Mouse (Mus musculus) heart, adult 2 months (tissue): ENCODE results near the gene Myo1d. TPM values are rescaled to one million over a fixed set of nuclear protein-coding genes. Genes with fewer than 3 reads are reported as not detected.

Experiments
- DNase-seq, 2 experiments: peaks; one replicate each; pipeline ENCODE4 v3.0.0; 2021
- H3K27ac ChIP-seq: fragments of 200-600 bp; 2 replicates; pipeline ENCODE4 v1.8.1; 2022
- H3K27me3 ChIP-seq: fragments of 200-500 bp; 2 replicates; pipeline ENCODE4 v1.6.1; 2012; ENCODE audit warnings: mild to moderate bottlenecking, low read length, inconsistent platforms, mixed read lengths; ENCODE audit not compliant: control insufficient read depth, insufficient read depth
- H3K36me3 ChIP-seq: fragments of 200-500 bp; 2 replicates; pipeline ENCODE4 v1.6.1; 2012; ENCODE audit warnings: low read length, inconsistent platforms; ENCODE audit not compliant: control insufficient read depth, insufficient read depth
- H3K4me1 ChIP-seq: fragments of 200-500 bp; 2 replicates; pipeline ENCODE4 v1.6.1; 2011; ENCODE audit warnings: low read length; ENCODE audit not compliant: control insufficient read depth, insufficient read depth
- H3K4me3 ChIP-seq: fragments of 200-600 bp; 2 replicates; pipeline ENCODE4 v1.8.1; 2022
- H3K79me2 ChIP-seq: fragments of 200-500 bp; replicated peaks from 2 replicates; pipeline ENCODE4 v1.6.1; 2012; ENCODE audit warnings: mild to moderate bottlenecking, inconsistent platforms, low read length, moderate library complexity, mixed read lengths; ENCODE audit not compliant: control insufficient read depth, insufficient read depth
- H3K9ac ChIP-seq: fragments of 200-500 bp; 2 replicates; pipeline ENCODE4 v1.6.1; 2012; ENCODE audit warnings: low read depth, mild to moderate bottlenecking, control low read depth, inconsistent platforms, low read length, mixed read lengths
- CTCF ChIP-seq: fragments of 200-600 bp; IDR thresholded peaks from 2 replicates; pipeline ENCODE4 v1.8.1; 2022; ENCODE audit warnings: antibody characterized with exemption, mild to moderate bottlenecking, moderate library complexity
- EP300 ChIP-seq: fragments of 200-500 bp; IDR thresholded peaks from 2 replicates; pipeline ENCODE4 v1.6.1; 2011; ENCODE audit warnings: low read depth, low read length, control low read depth; ENCODE audit not compliant: insufficient read depth
- POLR2A ChIP-seq: fragments of 200-500 bp; IDR thresholded peaks from 2 replicates; pipeline ENCODE4 v1.6.1; 2011; ENCODE audit warnings: mild to moderate bottlenecking, low read depth, low read length, control low read depth; ENCODE audit not compliant: insufficient read depth
- WGBS: fragments of 180-500 bp; shearing (Covaris S2); methylation state at CpG from one replicate; pipeline ENCODE4 v1.1.7; 2018; 5-methylcytosine and 5-hydroxymethylcytosine counted together
- intact Hi-C: fragments of 180-260 bp; cut with DNase I; formaldehyde crosslinking; loops from one replicate; pipeline ENCODE4 v1.15.1; 2025
- polyA plus RNA-seq: library from polyadenylated mRNA; depleted of rRNA; stranded (reverse); fragments of >200 nt; gene quantifications from 2 replicates; pipeline ENCODE4 v1.2.3, GENCODE M21; 2012
- total RNA-seq, 2 experiments: library from RNA; stranded (reverse); gene quantifications; 2 replicates each; pipeline ENCODE4 v1.2.3; 2021

The Myo1d gene
- total and polyA plus RNA-seq, 3 experiments = 8.2 to 10.0 (median 9.3) TPM

DNA sequence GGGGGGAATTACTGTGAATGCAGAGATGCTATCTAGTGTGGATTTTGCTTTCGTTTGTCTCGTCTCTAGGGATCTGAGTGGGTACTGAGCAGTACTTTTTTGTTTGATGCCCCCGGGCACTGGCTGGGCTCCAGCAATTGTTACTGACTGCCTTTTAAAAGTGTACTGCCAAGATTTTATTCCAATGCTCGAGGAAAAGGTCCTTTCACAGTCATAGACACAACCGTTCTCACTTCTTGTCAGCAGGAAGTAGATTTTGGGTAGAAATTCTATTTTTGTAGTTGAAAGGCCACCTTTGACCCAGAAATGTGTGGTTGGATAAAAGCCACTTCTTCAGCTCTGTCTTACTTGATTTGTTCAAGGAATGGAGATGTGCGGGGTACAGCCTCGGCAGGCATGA is 266.0 kb downstream of the Myo1d start:
- no peaks in the 10 kb centered on the region for H3K36me3 ChIP-seq
- H3K27me3 ChIP-seq = no peaks in the 10 kb centered on the region
- 40% methylated on average over 7 of the region's 7 CpGs for WGBS
- DNase-seq = no peak
- no peak overlapping the region for H3K27ac ChIP-seq
- no peak for TF ChIP-seq EP300
- no peak for TF ChIP-seq POLR2A
- no peak for TF ChIP-seq CTCF
- H3K9ac ChIP-seq = no peak overlapping the region
- no peaks in the 10 kb centered on the region for H3K79me2 ChIP-seq
- intact Hi-C loops = no loop called here
- H3K4me1 ChIP-seq = no peaks in the 10 kb centered on the region
- no peak overlapping the region for H3K4me3 ChIP-seq

DNA sequence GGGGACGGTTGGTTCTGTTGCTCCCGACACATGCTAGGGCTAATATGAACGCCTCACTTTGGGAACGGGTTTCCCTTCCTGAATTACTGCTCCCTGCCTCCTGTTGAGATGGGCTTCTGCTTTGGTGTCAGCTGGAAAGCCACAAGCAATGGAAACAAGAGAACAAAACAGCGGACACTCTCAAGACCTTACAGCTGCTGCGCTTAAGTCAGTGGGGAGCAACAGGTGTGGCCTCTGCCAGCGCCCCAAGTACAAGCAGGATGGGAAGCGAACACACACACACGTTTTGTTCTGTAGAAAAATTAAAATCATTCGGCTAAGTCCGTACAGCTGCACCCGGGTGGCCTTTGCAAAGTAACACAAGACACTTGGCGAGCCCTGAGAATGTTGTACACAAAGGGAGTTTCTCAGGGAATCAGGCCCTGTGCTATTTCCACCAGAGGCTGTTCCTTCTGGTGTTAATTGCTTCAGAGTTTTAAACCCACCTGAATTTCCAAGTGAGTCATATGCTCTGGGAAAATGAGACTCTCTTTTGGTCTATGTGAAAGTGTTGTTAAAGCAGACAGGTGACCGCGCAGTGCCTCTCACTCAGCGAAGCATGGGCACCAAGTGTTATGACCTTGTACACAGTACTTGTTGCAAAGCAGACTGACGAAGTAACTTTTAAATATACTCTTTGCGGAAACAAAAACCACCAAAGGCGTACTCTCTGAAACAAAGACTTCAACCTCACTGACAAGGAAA is 267.3 kb downstream of the Myo1d start:
- Histone ChIP-seq H3K9ac (no peak overlapping the region), H3K4me1 (no peaks in the 10 kb centered on the region), H3K4me3 (no peak overlapping the region), H3K79me2 (no peaks in the 10 kb centered on the region), H3K27ac (no peak overlapping the region), H3K27me3 (no peaks in the 10 kb centered on the region), H3K36me3 (no peaks in the 10 kb centered on the region)
- TF ChIP-seq EP300 (no peak), CTCF (no peak), POLR2A (no peak)
- no peak for DNase-seq
- 88% methylated on average over 19 of the region's 19 CpGs for WGBS
- intact Hi-C loops = no loop called here

DNA sequence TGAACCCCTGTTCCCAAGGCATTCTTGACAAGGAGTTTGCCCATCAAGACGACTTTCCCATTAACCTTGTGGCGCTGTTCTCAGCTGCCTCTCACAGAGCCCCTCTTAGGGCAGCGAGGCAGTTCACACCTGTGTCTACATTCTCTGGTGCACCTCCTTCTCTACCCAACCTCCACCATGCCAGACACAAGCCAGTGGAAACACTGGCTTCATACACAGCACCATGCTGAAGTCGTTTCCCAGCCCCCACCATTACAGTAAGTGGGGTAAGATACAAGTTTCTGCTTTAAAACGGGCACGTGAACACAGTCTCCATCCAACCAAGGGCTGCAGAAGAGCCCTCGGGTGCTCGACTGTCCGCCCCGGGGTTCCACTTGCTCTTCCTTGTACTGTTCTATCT is 269.7 kb downstream of the Myo1d start:
- H3K36me3 ChIP-seq = no peaks in the 10 kb centered on the region
- no peaks in the 10 kb centered on the region for H3K27me3 ChIP-seq
- no peaks in the 10 kb centered on the region for H3K4me1 ChIP-seq
- no peaks in the 10 kb centered on the region for H3K79me2 ChIP-seq
- TF ChIP-seq POLR2A (no peak), CTCF (no peak), EP300 (no peak)
- no peak overlapping the region for H3K27ac ChIP-seq
- no peak overlapping the region for H3K4me3 ChIP-seq
- intact Hi-C loops = no loop called here
- H3K9ac ChIP-seq = no peak overlapping the region
- DNase-seq = no peak
- WGBS = 91% methylated on average over 10 of the region's 10 CpGs

DNA sequence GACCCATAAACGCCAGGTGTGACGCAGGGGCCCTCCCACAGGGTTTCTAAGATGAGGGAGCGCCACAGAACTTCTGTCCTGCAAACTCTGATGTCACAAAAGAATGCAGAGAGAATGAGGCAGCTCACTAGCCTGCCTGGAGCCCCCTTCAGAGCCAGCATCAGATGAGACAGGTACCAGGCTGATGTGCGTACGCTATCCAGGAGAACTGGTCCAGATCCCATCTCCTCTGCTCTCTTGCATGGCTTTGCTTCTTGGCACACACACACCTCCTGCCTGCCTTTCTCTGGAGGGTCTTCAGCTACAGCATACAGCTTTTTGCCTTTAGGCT is 270.7 kb downstream of the Myo1d start:
- Histone ChIP-seq H3K27me3 (no peaks in the 10 kb centered on the region), H3K4me3 (no peak overlapping the region), H3K9ac (no peak overlapping the region; the same call in 1 of the 2 replicates), H3K79me2 (no peaks in the 10 kb centered on the region), H3K4me1 (no peaks in the 10 kb centered on the region), H3K36me3 (no peaks in the 10 kb centered on the region), H3K27ac (no peak overlapping the region)
- DNase-seq = no peak
- no peak for TF ChIP-seq POLR2A
- intact Hi-C loops = no loop called here
- 70% methylated on average over 5 of the region's 5 CpGs for WGBS

DNA sequence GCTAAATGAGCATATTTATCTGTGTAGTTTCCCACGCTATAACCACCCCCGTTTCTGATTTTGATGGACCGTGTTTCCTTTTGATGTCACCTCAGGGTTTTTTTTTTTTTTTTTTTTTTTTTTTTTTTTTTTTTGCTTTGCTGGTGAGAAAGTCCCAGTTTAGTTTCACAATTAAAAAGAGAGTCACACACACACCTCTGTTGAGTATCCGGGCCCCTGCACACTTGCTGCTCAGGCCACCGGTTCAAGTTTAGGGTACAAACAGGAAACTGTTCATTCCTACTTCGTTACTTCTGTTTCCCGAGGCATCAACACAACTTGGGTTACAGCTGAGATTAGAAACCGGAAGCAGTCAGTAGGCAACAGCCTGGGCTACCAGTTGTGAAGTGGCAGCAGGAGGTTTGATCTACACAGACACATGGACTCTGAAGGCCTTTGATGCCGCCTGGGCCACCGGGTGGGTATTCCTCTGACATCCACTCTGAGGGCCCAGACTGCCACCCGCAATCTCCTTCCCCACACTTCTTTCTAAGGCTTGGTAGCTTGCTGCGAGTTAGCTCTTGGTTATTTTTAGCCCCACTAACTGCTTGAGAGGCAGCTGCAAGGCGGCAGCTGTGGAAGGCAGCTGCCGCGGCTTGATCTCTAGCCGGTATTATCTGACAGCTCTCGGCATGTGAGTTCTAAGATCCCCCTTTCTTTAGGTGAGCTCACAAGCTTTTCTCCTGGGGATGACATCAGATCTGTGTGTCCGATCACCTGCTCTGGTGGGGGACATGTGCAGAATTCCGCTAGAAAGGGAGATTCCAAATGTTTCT is 271.3 kb downstream of the Myo1d start:
- WGBS = 32% methylated on average over 19 of the region's 19 CpGs
- Histone ChIP-seq H3K36me3 (no peaks in the 10 kb centered on the region), H3K9ac (no peak overlapping the region; the same call in 1 of the 2 replicates), H3K4me1 (no peaks in the 10 kb centered on the region), H3K4me3 (no peak overlapping the region), H3K27ac (no peak overlapping the region), H3K79me2 (no peaks in the 10 kb centered on the region), H3K27me3 (no peaks in the 10 kb centered on the region)
- DNase-seq = peak; percentile 40 to 56
- intact Hi-C loops = no loop called here
- no peak for TF ChIP-seq CTCF
- TF ChIP-seq POLR2A = no peak
- TF ChIP-seq EP300 = no peak

DNA sequence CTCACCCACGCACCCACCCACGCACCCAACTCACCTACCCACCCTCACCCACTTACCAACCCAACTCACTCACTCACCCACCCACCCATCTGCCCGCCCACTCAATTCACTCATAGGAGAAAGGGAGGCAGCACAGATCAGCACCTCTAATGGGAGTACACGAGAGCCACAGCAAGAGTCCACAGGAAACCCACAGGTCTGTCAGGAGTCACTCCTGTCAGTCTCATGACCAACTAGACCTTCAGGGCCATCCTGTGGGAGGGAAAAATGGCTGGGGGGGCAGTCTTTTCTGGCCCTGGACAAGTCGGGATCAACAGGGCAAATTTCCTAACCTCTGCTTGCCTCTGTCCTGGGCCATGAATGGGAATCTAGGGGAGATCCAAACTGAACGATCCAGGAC is 272.0 kb downstream of the Myo1d start:
- no peak for DNase-seq
- no peak overlapping the region for H3K4me3 ChIP-seq
- H3K36me3 ChIP-seq = no peaks in the 10 kb centered on the region
- intact Hi-C loops = no loop called here
- 92% methylated on average over 6 of the region's 6 CpGs for WGBS
- no peaks in the 10 kb centered on the region for H3K27me3 ChIP-seq
- H3K27ac ChIP-seq = no peak overlapping the region
- no peaks in the 10 kb centered on the region for H3K79me2 ChIP-seq
- no peaks in the 10 kb centered on the region for H3K4me1 ChIP-seq
- no peak for TF ChIP-seq CTCF
- TF ChIP-seq POLR2A = no peak
- TF ChIP-seq EP300 = no peak
- no peak overlapping the region for H3K9ac ChIP-seq
